Mouse (Mus musculus): ENCODE results near the gene Cdsn.

Gene Cdsn

DNA sequence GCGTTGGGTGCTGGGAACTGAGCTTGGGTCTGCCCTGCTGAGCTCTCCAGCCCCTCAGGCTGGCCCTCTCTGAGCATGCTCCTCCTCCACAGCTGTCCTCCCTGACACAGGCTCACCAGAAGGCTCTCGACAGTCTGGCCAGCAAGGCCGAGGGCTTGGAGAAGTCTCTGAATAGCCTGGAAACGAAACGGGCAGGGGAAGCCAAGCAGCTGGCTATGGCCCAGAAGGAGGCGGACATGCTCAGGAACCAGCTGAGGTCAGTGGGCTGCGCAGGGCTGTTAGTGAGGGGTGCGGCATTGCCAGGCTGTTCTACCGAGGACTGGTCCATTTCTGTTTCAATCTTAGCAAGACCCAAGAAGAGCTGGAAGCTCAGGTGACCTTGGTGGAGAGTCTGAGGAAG is 27.6 kb upstream of the Cdsn start:
- in situ Hi-C loops (cut with MboI; ENCODE audit: unreplicated experiment in 2 of 2): loop anchor here (25.0 kb wide), 2 partner anchors 387 to 388 kb away; partner anchors contain the start of genes Apom (in 1 of the 2), Atat1 (in 1 of the 2), Bag6 (in 1 of the 2) and D17H6S53E (in 1 of the 2)

DNA sequence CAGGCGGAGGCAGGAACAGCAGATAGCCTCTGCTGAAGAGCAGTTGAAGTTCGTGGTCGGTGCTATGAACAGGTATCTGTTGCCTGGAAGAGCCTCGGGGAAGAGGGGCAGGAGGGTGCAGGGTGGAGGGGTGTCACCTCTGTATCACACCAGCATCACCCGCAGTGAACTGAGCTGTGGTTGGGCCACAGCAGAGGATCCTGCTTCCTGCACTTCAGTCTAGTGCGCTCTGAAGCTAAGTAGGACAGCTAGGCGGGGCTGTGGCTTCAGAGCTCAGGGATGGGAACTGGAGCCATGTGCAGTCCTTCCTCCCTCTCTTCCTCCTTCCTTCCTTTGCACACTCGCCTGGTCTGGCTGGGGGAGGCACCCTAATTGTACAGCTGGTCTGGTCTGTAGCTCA is 25.3 kb upstream of the Cdsn start:
- in situ Hi-C loops (cut with MboI; ENCODE audit: unreplicated experiment in 2 of 2): no loop called here

GRCm38 (mm10) chr17:35532360-35532759 is 19.6 kb upstream of the Cdsn start:
- in situ Hi-C loops (cut with MboI; ENCODE audit: unreplicated experiment in 2 of 2): loop anchor here in 1 of 2 experiments (10.0 kb wide), 1 partner anchor 238 kb away; no protein-coding TSS in a partner anchor

DNA sequence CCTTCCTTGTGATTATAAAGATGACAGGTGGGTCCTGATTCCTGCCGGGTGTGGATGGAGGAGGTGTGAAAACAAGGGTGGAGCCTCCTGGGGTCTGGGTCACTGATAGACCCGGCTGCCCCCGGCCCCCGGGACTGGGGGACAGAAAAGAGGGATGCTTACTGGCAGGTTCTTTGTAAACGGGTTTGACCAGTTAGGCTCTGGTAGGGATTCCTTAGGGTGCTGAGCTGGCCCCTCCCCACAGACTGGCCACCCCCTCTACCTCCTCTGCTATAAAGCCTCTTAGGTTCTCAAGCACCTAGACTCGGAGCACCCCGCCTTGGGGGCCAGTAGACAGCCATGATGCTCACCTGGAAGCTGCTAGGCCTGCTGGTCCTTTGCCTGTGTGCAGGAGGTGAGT is 19.0 kb upstream of the Cdsn start, which contains the start of gene Psors1c2:
Psors1c2 (plus strand) TSS at position 301 of the 400 bp plus-strand sequence.
- in situ Hi-C loops (cut with MboI; ENCODE audit: unreplicated experiment in 2 of 2): loop anchor here in 1 of 2 experiments (10.0 kb wide), 1 partner anchor 238 kb away; no protein-coding TSS in a partner anchor

DNA sequence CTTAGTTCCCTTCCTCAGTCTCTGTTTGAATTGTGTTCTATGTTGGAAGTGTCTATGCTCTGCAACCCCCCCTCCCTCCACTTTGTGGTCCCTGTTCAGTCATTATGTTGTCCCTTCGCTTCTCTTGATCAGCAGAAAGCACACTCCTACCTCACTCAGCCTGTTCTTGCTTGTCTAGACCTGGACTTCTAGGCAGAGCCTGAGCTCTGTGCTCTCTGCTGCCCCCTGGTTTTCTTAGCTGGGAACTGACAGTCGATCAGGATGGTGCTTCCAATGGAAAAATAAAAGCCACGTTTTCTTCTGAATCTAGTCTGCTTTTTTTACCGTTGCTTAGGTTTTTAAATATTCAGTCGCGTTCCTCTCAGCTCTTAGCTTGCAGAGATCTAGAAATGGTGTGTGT is 17.6 kb upstream of the Cdsn start:
- in situ Hi-C loops (cut with MboI; ENCODE audit: unreplicated experiment in 2 of 2): loop anchor here in 1 of 2 experiments (10.0 kb wide), 1 partner anchor 240 kb away; no protein-coding TSS in a partner anchor

GRCm38 (mm10) chr17:35537421-35537820 is 14.5 kb upstream of the Cdsn start:
- in situ Hi-C loops (cut with MboI; ENCODE audit: unreplicated experiment in 2 of 2): loop anchor here in 1 of 2 experiments (10.0 kb wide), 1 partner anchor 243 kb away; no protein-coding TSS in a partner anchor

DNA sequence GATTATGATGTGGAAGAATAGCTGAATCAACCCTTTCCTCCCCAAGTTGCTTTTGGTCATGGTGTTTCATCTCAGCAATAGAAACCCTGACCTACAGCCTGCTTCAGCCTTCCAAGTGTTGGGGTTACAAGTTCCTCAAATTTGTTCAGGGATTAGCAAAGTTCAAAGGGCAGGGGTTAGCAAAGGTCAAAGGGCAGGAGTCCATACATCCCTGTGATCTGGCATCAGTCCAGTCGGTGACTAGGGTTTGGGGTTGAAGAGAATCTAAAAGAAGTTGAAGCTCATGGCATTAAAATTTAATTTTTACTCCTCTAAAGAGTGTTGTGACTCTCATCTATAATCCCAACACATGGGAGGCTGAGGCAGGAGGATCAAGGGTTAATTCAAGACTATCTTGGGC is 13.5 kb upstream of the Cdsn start:
- in situ Hi-C loops (cut with MboI; ENCODE audit: unreplicated experiment in 2 of 2): loop anchor here in 1 of 2 experiments (10.0 kb wide), 1 partner anchor 244 kb away; no protein-coding TSS in a partner anchor

DNA sequence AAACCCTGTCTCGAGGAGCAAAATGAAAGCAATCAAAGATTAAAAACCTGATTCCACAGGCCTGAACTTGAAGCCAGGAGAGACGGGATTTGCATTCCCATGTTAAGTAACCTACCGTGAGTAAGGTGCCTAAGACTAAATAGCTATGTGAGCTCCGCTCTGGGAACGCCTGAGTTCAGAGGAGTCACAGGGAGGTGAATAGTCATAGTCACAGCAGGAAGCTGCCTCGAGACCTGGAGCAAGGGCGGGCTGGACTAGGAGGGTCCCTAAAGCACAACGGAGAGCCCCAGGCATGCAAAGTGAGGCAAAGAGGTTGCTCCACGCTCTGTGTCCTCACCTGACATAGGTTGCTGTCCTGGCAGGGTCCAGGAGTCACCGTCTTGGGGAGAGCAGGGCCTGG is 12.4 kb upstream of the Cdsn start:
- in situ Hi-C loops (cut with MboI; ENCODE audit: unreplicated experiment in 2 of 2): loop anchor here in 1 of 2 experiments (10.0 kb wide), 1 partner anchor 245 kb away; no protein-coding TSS in a partner anchor

DNA sequence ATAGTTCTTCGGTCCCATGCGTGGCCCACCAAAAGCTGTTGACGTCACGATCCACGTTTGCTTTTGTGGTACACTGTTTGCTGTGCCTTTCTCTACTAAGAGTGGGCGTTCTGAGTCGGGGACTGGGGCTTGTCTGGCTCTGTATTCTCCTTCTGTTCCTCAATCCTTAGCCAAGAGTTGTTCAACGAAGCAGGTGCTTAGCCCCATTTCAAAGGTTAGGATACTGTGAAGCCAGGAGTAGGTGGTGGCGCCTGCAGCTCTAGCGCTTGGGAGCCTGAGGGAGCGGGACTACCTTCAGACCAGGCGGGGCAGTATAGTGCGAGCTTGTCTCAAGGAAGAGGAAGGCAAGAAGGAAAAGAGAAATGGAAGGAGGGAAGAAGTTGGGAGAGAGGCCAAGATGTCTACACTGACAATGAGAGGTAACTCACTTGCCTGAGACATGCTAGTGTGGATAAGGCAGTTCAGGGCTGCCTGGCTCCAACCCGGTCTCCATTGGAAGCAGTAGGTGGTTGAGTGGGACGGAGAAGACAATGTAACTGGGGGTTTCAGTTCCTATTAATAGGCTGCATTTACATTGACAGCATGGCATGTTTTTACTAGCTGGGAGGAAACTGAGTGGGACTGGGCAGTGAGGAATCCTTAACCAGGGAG is 9.0 kb upstream of the Cdsn start:
- in situ Hi-C loops (cut with MboI; ENCODE audit: unreplicated experiment in 2 of 2): no loop called here

DNA sequence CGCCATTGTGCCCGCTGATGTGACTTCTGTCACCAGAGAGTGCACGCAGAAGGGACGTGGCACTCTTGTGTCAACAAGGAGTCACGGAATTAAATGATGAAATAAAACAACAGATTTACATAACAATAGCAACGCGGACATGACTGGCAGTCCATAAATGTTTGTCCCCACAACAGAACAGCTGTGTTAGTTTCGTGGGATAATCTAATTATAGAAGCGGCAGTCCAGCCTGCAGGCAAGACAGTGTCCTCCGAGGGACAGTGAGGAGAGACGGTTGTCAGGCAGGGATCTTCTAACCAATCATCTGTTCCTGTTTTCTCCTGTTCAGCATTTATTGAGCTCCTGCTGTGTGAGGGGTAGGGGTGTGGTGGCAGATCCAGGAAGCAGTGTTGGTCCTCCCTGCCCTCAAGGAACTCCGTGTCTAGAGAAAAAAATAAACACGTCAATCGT is 8.5 kb upstream of the Cdsn start:
- in situ Hi-C loops (cut with MboI; ENCODE audit: unreplicated experiment in 2 of 2): no loop called here

GRCm38 (mm10) chr17:35544001-35544400 is 7.9 kb upstream of the Cdsn start:
- in situ Hi-C loops (cut with MboI; ENCODE audit: unreplicated experiment in 2 of 2): no loop called here

- in situ Hi-C loops (cut with MboI; ENCODE audit: unreplicated experiment in 2 of 2): no loop called here
These were observed 7.2 kb upstream of the Cdsn start for GRCm38 (mm10) chr17:35544680-35545079.

DNA sequence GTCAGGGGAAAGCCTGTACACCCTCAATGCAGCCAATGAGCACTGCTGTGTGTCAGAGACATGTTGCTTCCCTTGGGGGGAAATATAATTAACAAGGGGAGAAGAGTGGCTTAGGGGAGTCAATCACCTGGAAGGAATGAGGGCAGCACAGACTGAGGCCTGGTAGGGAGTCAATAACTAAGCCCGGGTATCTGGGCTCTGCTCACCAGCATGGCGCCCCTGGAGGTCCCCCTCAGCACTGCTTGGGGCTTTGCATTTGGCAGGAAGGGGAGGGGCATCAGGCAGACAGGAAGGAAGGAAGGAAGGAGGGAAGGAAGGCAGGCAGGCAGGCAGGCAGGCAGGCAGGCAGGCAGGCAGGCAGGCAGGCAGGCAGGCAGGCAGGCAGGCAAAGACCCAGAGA is 4.5 kb upstream of the Cdsn start:
- in situ Hi-C loops (cut with MboI; ENCODE audit: unreplicated experiment in 2 of 2): no loop called here

GRCm38 (mm10) chr17:35548636-35549035 is 3.3 kb upstream of the Cdsn start:
- in situ Hi-C loops (cut with MboI; ENCODE audit: unreplicated experiment in 2 of 2): no loop called here

DNA sequence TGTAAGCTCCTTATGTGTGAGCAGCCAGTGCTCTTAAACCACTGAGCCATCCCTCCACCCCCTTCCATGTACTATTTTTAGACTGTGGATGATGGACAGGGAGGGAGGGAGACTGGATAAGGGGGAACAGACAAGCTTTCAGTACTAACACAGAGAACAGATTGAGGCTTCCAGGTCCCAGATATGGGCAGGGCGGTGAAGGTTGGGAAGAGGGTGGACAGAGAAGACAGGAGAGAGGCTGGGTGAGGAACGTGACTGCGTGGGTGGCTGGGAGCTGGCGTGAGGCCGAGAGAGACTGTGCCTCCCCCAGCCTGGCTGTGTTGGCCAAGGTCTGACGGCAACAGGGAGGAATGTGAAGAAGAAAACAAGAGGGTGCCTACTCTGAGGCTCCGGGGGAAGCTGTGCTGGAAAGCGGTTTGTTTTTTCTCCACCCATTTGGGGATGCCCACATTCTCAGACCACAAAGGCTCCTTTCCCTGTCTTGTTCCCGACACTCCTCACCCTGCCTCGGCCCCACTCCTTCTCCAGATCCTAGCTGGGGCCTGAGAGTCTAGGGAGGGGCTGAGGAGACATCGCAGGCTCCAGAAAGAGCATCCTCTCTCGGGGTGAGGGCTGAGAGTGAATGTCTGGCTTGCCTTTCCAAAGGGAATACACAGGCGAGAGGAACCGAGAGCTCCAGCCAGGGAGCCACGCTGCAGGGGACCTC is 2.3 kb upstream of the Cdsn start:
- in situ Hi-C loops (cut with MboI; ENCODE audit: unreplicated experiment in 2 of 2): no loop called here

DNA sequence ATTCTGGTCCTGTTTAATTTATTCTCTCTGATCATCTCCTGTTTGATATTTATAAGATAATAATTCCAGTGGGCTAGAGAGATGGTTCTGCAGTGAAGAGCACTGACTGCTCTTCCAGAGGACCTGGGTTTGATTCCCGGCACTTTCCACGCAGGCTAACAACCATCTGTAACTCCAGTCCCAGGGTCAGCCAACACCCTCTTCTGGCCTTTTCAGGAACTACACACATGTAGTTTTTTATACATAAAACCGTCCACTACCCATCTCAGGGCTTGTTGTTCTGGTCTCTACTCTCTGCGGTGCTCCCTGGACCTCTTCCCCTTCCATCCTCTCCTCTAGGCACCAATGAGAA is 1.8 kb upstream of the Cdsn start:
- in situ Hi-C loops (cut with MboI; ENCODE audit: unreplicated experiment in 2 of 2): no loop called here

DNA sequence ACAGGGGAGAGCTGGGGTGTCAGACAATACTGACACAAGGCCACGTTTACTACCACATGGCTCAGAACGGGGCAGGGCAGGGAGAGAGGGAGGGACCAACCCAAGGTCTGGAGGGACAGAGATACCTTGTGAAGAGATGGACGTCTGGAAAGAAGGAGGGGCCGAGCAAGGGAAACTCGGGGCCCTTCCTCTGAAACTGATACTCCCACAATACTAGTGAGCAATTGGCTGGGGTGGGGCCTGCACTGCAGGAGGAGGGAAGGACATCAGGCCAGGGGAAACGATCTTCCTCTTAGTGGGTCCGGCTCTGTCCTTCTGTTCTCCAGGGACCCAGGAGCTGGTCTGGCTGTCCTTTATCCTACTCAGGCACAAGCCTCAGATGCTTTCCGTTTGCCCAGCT is 1.1 kb upstream of the Cdsn start:
- in situ Hi-C loops (cut with MboI; ENCODE audit: unreplicated experiment in 2 of 2): no loop called here

- in situ Hi-C loops (cut with MboI; ENCODE audit: unreplicated experiment in 2 of 2): no loop called here
These were observed 2.4 kb downstream of the Cdsn start for GRCm38 (mm10) chr17:35554321-35554720.

DNA sequence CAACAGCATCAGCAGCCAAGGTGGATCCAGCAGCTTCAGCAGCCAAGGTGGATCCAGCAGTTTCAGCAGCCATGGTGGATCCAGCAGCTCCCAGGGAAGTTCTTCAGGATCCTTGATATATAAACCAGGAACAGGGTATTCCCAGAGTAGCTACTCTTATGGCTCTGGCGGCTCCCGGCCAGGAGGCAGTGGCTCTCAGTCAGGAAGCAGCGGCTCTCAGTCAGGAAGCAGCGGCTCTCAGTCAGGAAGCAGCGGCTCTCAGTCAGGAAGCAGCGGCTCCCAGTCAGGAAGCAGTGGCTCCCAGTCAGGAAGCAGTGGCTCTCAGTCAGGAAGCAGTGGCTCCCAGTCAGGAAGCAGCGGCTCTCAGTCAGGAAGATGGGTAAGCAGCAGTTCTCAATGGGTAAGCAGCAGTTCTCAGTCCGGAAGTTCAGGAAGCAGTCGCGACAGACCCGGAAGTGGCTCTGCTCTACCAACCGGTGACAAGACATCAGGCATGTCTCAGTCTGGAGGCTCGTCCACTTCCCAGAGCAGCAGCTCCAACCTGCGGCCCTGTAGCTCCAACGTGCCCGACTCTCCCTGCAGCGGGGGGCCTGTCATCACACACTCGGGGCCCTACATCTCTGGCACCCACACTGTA is 3.0 kb downstream of the Cdsn start:
- in situ Hi-C loops (cut with MboI; ENCODE audit: unreplicated experiment in 2 of 2): no loop called here

DNA sequence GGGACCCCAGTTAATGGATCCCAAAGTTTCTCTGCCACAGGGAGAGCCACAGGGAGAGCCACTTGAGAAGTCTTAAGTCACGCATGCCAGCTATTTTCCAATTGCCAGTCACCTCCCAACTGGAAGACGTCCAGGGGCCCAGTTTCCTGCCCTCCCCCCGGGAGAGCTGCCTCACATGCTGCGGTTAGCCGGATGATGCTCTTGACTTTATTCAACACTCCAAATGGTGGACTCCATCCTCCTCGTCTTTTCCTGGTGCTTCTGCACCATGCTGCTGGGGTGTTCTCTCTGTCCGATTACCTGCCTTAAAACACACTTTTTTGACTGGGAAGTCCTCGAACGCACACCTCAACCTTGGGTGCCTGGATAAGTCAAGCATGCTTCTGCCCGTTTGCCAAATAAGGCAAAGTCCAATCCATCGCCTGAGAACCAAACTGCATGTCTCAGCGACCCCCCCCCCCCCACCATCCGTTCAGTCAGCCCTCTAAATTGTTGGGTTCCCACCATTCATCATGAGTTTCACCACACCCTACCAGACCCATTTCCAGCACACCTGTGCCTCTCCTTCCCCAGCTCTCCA is 4.3 kb downstream of the Cdsn start:
- in situ Hi-C loops (cut with MboI; ENCODE audit: unreplicated experiment in 2 of 2): no loop called here

GRCm38 (mm10) chr17:35556812-35557211 is 4.9 kb downstream of the Cdsn start:
- in situ Hi-C loops (cut with MboI; ENCODE audit: unreplicated experiment in 2 of 2): no loop called here

All from v-Abl transformed pro-B cells (cell line).